Mouse (Mus musculus): ENCODE measurements around the gene Wrnip1.
A peak's percentile ranks its signal among the peaks of the same experiment; 100 is the strongest.

Gene Wrnip1

GRCm38 (mm10) chr13:32807624-32808023, 5.8 kb downstream of the Wrnip1 start:
- no peak for DNase-seq (ENCODE audit: low read depth, low spot score)

GRCm38 (mm10) chr13:32819241-32819640, 17.4 kb downstream of the Wrnip1 start:
- DNase-seq (ENCODE audit: low read depth, low spot score), result no peak

- DNase-seq (ENCODE audit: low read depth, low spot score), result no peak
Measured at GRCm38 (mm10) chr13:32819926-32820325, 18.1 kb downstream of the Wrnip1 start.

- no peak for DNase-seq (ENCODE audit: low read depth, low spot score)
Measured at GRCm38 (mm10) chr13:32821671-32822070, 19.8 kb downstream of the Wrnip1 start.

GRCm38 (mm10) chr13:32823126-32823525, 21.3 kb downstream of the Wrnip1 start:
- DNase-seq (ENCODE audit: low read depth, low spot score), result no peak

- DNase-seq (ENCODE audit: low read depth, low spot score), result no peak
Measured at GRCm38 (mm10) chr13:32824377-32825330, 22.8 kb downstream of the Wrnip1 start.

- no peak for DNase-seq (ENCODE audit: low read depth, low spot score)
Measured at GRCm38 (mm10) chr13:32825546-32825945, 23.7 kb downstream of the Wrnip1 start.

GRCm38 (mm10) chr13:32827111-32827822, 25.4 kb downstream of the Wrnip1 start:
- no peak for DNase-seq (ENCODE audit: low read depth, low spot score)

GRCm38 (mm10) chr13:32827951-32828350, 26.1 kb downstream of the Wrnip1 start:
- peak; percentile 63 for DNase-seq (ENCODE audit: low read depth, low spot score)

- DNase-seq (ENCODE audit: low read depth, low spot score), result no peak
Measured at GRCm38 (mm10) chr13:32828886-32829285, 27.0 kb downstream of the Wrnip1 start.

- DNase-seq (ENCODE audit: low read depth, low spot score), result no peak
Measured at GRCm38 (mm10) chr13:32831505-32832273, 29.9 kb downstream of the Wrnip1 start.

- no peak for DNase-seq (ENCODE audit: low read depth, low spot score)
Measured at GRCm38 (mm10) chr13:32832776-32833175, 30.9 kb downstream of the Wrnip1 start.

- DNase-seq (ENCODE audit: low read depth, low spot score), result no peak
Measured at GRCm38 (mm10) chr13:32833237-32833636, 31.4 kb downstream of the Wrnip1 start.

GRCm38 (mm10) chr13:32834513-32834912, 32.7 kb downstream of the Wrnip1 start:
- no peak for DNase-seq (ENCODE audit: low read depth, low spot score)

- no peak for DNase-seq (ENCODE audit: low read depth, low spot score)
Measured at GRCm38 (mm10) chr13:32839314-32839713, 37.5 kb downstream of the Wrnip1 start.

GRCm38 (mm10) chr13:32841349-32841748, 39.5 kb downstream of the Wrnip1 start:
- DNase-seq (ENCODE audit: low read depth, low spot score), result no peak

- DNase-seq (ENCODE audit: low read depth, low spot score), result no peak
Measured at GRCm38 (mm10) chr13:32846221-32846620, 44.4 kb downstream of the Wrnip1 start.

GRCm38 (mm10) chr13:32849092-32849491, 47.3 kb downstream of the Wrnip1 start:
- DNase-seq (ENCODE audit: low read depth, low spot score), result no peak

- no peak for DNase-seq (ENCODE audit: low read depth, low spot score)
Measured at GRCm38 (mm10) chr13:32849531-32850123, 47.8 kb downstream of the Wrnip1 start.

- no peak for DNase-seq (ENCODE audit: low read depth, low spot score)
Measured at GRCm38 (mm10) chr13:32850156-32850555, 48.3 kb downstream of the Wrnip1 start.

- no peak for DNase-seq (ENCODE audit: low read depth, low spot score)
Measured at GRCm38 (mm10) chr13:32850668-32851404, 49.0 kb downstream of the Wrnip1 start, which contains the start of gene Serpinb1a. Serpinb1a (minus strand) TSS chr13:32851185.
